Mouse (Mus musculus) thymus, adult 2 months (tissue): ENCODE data around the gene Adamts2. TPM values are rescaled to one million over a fixed set of nuclear protein-coding genes. Genes with fewer than 3 reads are reported as not detected.

Experiments used
- DNase-seq: peaks from one replicate; pipeline ENCODE4 v3.0.0; 2021
- H3K27ac ChIP-seq: fragments of 200-500 bp; 2 replicates; pipeline ENCODE4 v1.5.1; 2012; ENCODE audit warnings: low read length, control low read depth; ENCODE audit not compliant: control insufficient read depth, insufficient read depth
- H3K27me3 ChIP-seq: fragments of 200-500 bp; 2 replicates; pipeline ENCODE4 v1.6.1; 2012; ENCODE audit warnings: mild to moderate bottlenecking, low read length, moderate library complexity, mixed read lengths; ENCODE audit not compliant: control insufficient read depth, insufficient read depth
- H3K36me3 ChIP-seq: fragments of 200-500 bp; 2 replicates; pipeline ENCODE4 v1.6.1; 2012; ENCODE audit warnings: mild to moderate bottlenecking, low read length, moderate library complexity; ENCODE audit not compliant: control insufficient read depth, insufficient read depth
- H3K4me1 ChIP-seq: fragments of 200-500 bp; replicated peaks from 2 replicates; pipeline ENCODE4 v1.6.1; 2012; ENCODE audit warnings: low read length; ENCODE audit not compliant: control insufficient read depth, insufficient read depth
- H3K4me3 ChIP-seq: fragments of 200-500 bp; 2 replicates; pipeline ENCODE4 v1.5.1; 2012; ENCODE audit warnings: mild to moderate bottlenecking, low read length, control low read depth, moderate library complexity; ENCODE audit not compliant: control insufficient read depth, insufficient read depth
- CTCF ChIP-seq: fragments of 200-500 bp; IDR thresholded peaks from 2 replicates; pipeline ENCODE4 v1.5.1; 2012; ENCODE audit warnings: mild to moderate bottlenecking, control low read depth, low read length, moderate library complexity, borderline replicate concordance; ENCODE audit not compliant: control insufficient read depth, poor library complexity, insufficient read depth; ENCODE audit errors: extremely low read depth
- POLR2A ChIP-seq: fragments of 200-500 bp; IDR thresholded peaks from 2 replicates; pipeline ENCODE4 v1.6.1; 2012; ENCODE audit warnings: mild to moderate bottlenecking, low read length, control low read depth, moderate library complexity; ENCODE audit not compliant: control insufficient read depth, poor library complexity, insufficient read depth; ENCODE audit errors: extremely low read depth
- WGBS: fragments of 180-500 bp; shearing (Covaris S2); methylation state at CpG from one replicate; pipeline ENCODE4 v1.1.7; 2018; 5-methylcytosine and 5-hydroxymethylcytosine counted together
- polyA plus RNA-seq: library from polyadenylated mRNA; depleted of rRNA; stranded (reverse); fragments of >200 nt; gene quantifications from 2 replicates; pipeline ENCODE4 v1.2.3, GENCODE M21; 2012; rRNA removed

Gene Adamts2
- polyA plus RNA-seq: 4.9 and 5.5 TPM in 2 replicates

- no peak within 1 kb of the TSS for H3K27ac ChIP-seq
- H3K4me1 ChIP-seq: peaks cover 11% of the 10 kb centered on the region; the same call in 1 of the 2 replicates
- WGBS: under 1% methylated on average over 74 of the region's 82 CpGs
- peak; percentile 46 for DNase-seq
- peaks cover 27% of the 10 kb centered on the region; the same call in 1 of the 2 replicates for H3K27me3 ChIP-seq
- H3K4me3 ChIP-seq: peak within 1 kb of the TSS; percentile 36
- TF ChIP-seq CTCF (no peak), POLR2A (no peak)
- H3K36me3 ChIP-seq: no peaks in the 10 kb centered on the region
Observed at GRCm38 (mm10) chr11:50601641-50602355, at the start of gene Adamts2. Gene Adamts2 (plus strand): TSS chr11:50602084.

GRCm38 (mm10) chr11:50557064-50557463 is 44.8 kb upstream of the Adamts2 start:
- WGBS: 95% methylated on average over 3 of the region's 3 CpGs
- no peak overlapping the region for H3K4me3 ChIP-seq

GRCm38 (mm10) chr11:50559108-50559507 is 42.8 kb upstream of the Adamts2 start:
- H3K36me3 ChIP-seq: no peaks in the 10 kb centered on the region
- 39% methylated on average over 4 of the region's 4 CpGs for WGBS
- no peak overlapping the region for H3K27ac ChIP-seq
- H3K4me1 ChIP-seq: no peaks in the 10 kb centered on the region
- TF ChIP-seq CTCF: no peak
- no peaks in the 10 kb centered on the region for H3K27me3 ChIP-seq
- peak; percentile 16 for DNase-seq
- no peak overlapping the region for H3K4me3 ChIP-seq

More at GRCm38 (mm10) chr11:50557064-50557463, 44.8 kb upstream of the Adamts2 start:
- DNase-seq: no peak
- TF ChIP-seq POLR2A (no peak), CTCF (no peak)
- no peaks in the 10 kb centered on the region for H3K36me3 ChIP-seq
- no peak overlapping the region for H3K27ac ChIP-seq
- H3K27me3 ChIP-seq: no peaks in the 10 kb centered on the region
- no peaks in the 10 kb centered on the region for H3K4me1 ChIP-seq

GRCm38 (mm10) chr11:50565466-50566211 is 36.2 kb upstream of the Adamts2 start:
- H3K4me3 ChIP-seq: peak overlapping the region; percentile 37
- peaks cover 17% of the 10 kb centered on the region for H3K4me1 ChIP-seq
- WGBS: 5% methylated on average over 20 of the region's 20 CpGs
- no peaks in the 10 kb centered on the region for H3K36me3 ChIP-seq
- H3K27ac ChIP-seq: peak overlapping the region; percentile 37
- no peak for TF ChIP-seq CTCF
- 0 out of 2 replicates have a peak, but pooled peaks have one; percentile 13 for TF ChIP-seq POLR2A
- no peaks in the 10 kb centered on the region for H3K27me3 ChIP-seq
- DNase-seq: peak; percentile 63

GRCm38 (mm10) chr11:50571448-50571847 is 30.4 kb upstream of the Adamts2 start:
- Histone ChIP-seq H3K27ac (no peak overlapping the region), H3K36me3 (no peaks in the 10 kb centered on the region), H3K27me3 (no peaks in the 10 kb centered on the region), H3K4me3 (no peak overlapping the region), H3K4me1 (peaks cover 10% of the 10 kb centered on the region)
- no peak for DNase-seq
- TF ChIP-seq POLR2A (no peak), CTCF (no peak)
- WGBS: 94% methylated on average over 6 of the region's 6 CpGs

- 5% methylated on average over 4 of the region's 4 CpGs for WGBS
- Histone ChIP-seq H3K4me3 (no peak overlapping the region), H3K4me1 (peaks cover 15% of the 10 kb centered on the region), H3K27ac (no peak overlapping the region), H3K36me3 (no peaks in the 10 kb centered on the region), H3K27me3 (no peaks in the 10 kb centered on the region)
- no peak for TF ChIP-seq CTCF
- TF ChIP-seq POLR2A: no peak
- peak; percentile 24 for DNase-seq
Observed at GRCm38 (mm10) chr11:50576521-50576920, 25.4 kb upstream of the Adamts2 start.

- no peak overlapping the region for H3K4me3 ChIP-seq
- no peak overlapping the region for H3K27ac ChIP-seq
- H3K36me3 ChIP-seq: no peaks in the 10 kb centered on the region
- no peaks in the 10 kb centered on the region for H3K27me3 ChIP-seq
- 0 out of 2 replicates have a peak, but pooled peaks have one; percentile 57 for TF ChIP-seq CTCF
- TF ChIP-seq POLR2A: no peak
- 15% methylated on average over 7 of the region's 7 CpGs for WGBS
- DNase-seq: peak; percentile 76
- H3K4me1 ChIP-seq: peaks cover 3% of the 10 kb centered on the region; the same call in 1 of the 2 replicates
Observed at GRCm38 (mm10) chr11:50587026-50587425, 14.9 kb upstream of the Adamts2 start.
